Mouse (Mus musculus) ES-E14 (cell line): ENCODE measurements at regions not wholly inside any gene's neighbourhood (a gene's known extent, or its start where the extent isn't known, plus 50 kb on each side); places are given as distances from the start of the nearest gene placed in this dataset.

Source experiments
- DNase-seq: peaks from one replicate; pipeline ENCODE4 v3.0.0-alpha.2; 2013; ENCODE audit warnings: low read depth, low spot score
- H3K27ac ChIP-seq: 2 replicates; pipeline ENCODE4 v1.5.1; 2012; ENCODE audit warnings: low read depth, mild to moderate bottlenecking, low read length, moderate library complexity, mixed read lengths; ENCODE audit not compliant: poor library complexity, insufficient read depth, severe bottlenecking
- H3K36me3 ChIP-seq: 2 replicates; pipeline ENCODE4 v1.6.1; 2012; ENCODE audit warnings: mild to moderate bottlenecking, low read length, moderate library complexity, mixed read lengths; ENCODE audit not compliant: control insufficient read depth, poor library complexity, insufficient read depth, severe bottlenecking
- H3K4me1 ChIP-seq, 2 experiments: fragments of 150-350 bp in 1 of 2; sonication (generic) in 1 of 2; 2 replicates each; pipeline ENCODE4 v1.6.1; 2012; ENCODE audit warnings: low read length in 2 of 2, mild to moderate bottlenecking in 1 of 2, mixed read lengths in 1 of 2; ENCODE audit not compliant: control insufficient read depth in 2 of 2, insufficient read depth in 2 of 2, poor library complexity in 1 of 2
- H3K4me3 ChIP-seq, 2 experiments: fragments of 150-350 bp in 1 of 2; sonication (generic) in 1 of 2; 2 replicates each; pipeline ENCODE4 v1.5.1; 2012; ENCODE audit warnings: low read length in 2 of 2, low read depth in 1 of 2, mild to moderate bottlenecking in 1 of 2, mixed read lengths in 1 of 2; ENCODE audit not compliant: insufficient read depth in 1 of 2, poor library complexity in 1 of 2, severe bottlenecking in 1 of 2
- H3K9ac ChIP-seq: 2 replicates; pipeline ENCODE4 v1.6.1; 2012; ENCODE audit warnings: low read depth, mild to moderate bottlenecking, low read length, mixed read lengths; ENCODE audit not compliant: poor library complexity, insufficient read depth, severe bottlenecking
- H3K9me3 ChIP-seq: fragments of 150-350 bp; sonication (generic); 2 replicates; pipeline ENCODE4 v1.6.1; 2012; ENCODE audit warnings: low read depth, mild to moderate bottlenecking, low read length; ENCODE audit not compliant: control insufficient read depth, insufficient read depth
- CHD2 ChIP-seq: IDR thresholded peaks from 2 replicates; pipeline ENCODE4 v1.6.1; 2014; ENCODE audit warnings: mild to moderate bottlenecking, low read depth, low read length, inconsistent platforms
- HCFC1 ChIP-seq: IDR thresholded peaks from 2 replicates; pipeline ENCODE4 v1.6.1; 2012; ENCODE audit warnings: low read length, inconsistent platforms, borderline replicate concordance; ENCODE audit not compliant: insufficient read depth
- MAFK ChIP-seq: IDR thresholded peaks from 2 replicates; pipeline ENCODE4 v1.6.1; 2014; ENCODE audit warnings: mild to moderate bottlenecking, low read depth, low read length, inconsistent platforms; ENCODE audit not compliant: insufficient read depth
- ZC3H11A ChIP-seq: IDR thresholded peaks from 2 replicates; pipeline ENCODE4 v1.6.1; 2012; ENCODE audit warnings: low read depth, mild to moderate bottlenecking, inconsistent platforms, low read length, borderline replicate concordance
- ZNF384 ChIP-seq: IDR thresholded peaks from 2 replicates; pipeline ENCODE4 v1.6.1; 2012; ENCODE audit warnings: low read depth, low read length, inconsistent platforms
- in situ Hi-C, 2 experiments: fragments of 600-800 bp; cut with MboI; formaldehyde crosslinking; loops; one replicate each; pipeline ENCODE4 v1.15.1; 2025; ENCODE audit warnings: low sequenced_read_pairs in 2 of 2, inconsistent platforms in 1 of 2; ENCODE audit not compliant: unreplicated experiment in 2 of 2

- Histone ChIP-seq H3K36me3 (no peaks in the 10 kb centered on the region), H3K9me3 (no peaks in the 10 kb centered on the region), H3K4me1 (no peaks in the 10 kb centered on the region), H3K27ac (no peak overlapping the region), H3K4me3 (no peak overlapping the region), H3K9ac (no peak overlapping the region)
- no peak for DNase-seq
- TF ChIP-seq ZNF384 (no peak), ZC3H11A (no peak), HCFC1 (no peak), MAFK (no peak), CHD2 (no peak)
- in situ Hi-C loops, result no loop called here
Observed at GRCm38 (mm10) chr3:39360278-39360677, 473.5 kb downstream of the Fat4 start.

DNA sequence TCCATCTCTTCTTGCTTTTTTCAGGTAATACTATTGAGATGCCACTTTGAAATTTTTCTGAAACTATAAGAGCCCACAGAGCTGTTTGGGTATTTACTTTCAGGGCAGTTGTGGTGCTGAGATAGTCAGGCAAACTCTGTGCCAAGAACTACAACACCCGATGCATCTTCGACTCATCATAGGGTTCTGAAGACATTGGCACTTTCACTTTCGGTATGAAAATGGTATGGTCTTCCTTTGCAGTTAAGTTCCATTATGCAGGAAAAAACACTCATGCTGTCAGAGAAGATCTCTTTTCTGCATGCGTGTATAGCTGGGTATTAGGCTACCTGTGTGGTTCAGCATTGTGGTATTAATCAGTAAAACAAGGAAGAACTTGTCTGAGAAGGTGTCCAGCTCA is 484.2 kb downstream of the Fat4 start:
- DNase-seq, result no peak
- TF ChIP-seq ZC3H11A (no peak), MAFK (no peak), CHD2 (no peak), HCFC1 (no peak), ZNF384 (no peak)
- Histone ChIP-seq H3K36me3 (no peaks in the 10 kb centered on the region), H3K9me3 (no peaks in the 10 kb centered on the region), H3K27ac (no peak overlapping the region), H3K4me3 (no peak overlapping the region), H3K9ac (no peak overlapping the region), H3K4me1 (no peaks in the 10 kb centered on the region)
- in situ Hi-C loops, result no loop called here

GRCm38 (mm10) chr3:39372426-39372950 is 485.7 kb downstream of the Fat4 start:
- no peak for TF ChIP-seq MAFK
- no peak for TF ChIP-seq HCFC1
- no peak for TF ChIP-seq CHD2
- no peak for TF ChIP-seq ZC3H11A
- no peak for TF ChIP-seq ZNF384
- in situ Hi-C loops, result no loop called here
- DNase-seq, result no peak
- Histone ChIP-seq H3K4me3 (no peak overlapping the region), H3K9ac (no peak overlapping the region), H3K27ac (no peak overlapping the region), H3K9me3 (no peaks in the 10 kb centered on the region), H3K4me1 (no peaks in the 10 kb centered on the region), H3K36me3 (no peaks in the 10 kb centered on the region)

DNA sequence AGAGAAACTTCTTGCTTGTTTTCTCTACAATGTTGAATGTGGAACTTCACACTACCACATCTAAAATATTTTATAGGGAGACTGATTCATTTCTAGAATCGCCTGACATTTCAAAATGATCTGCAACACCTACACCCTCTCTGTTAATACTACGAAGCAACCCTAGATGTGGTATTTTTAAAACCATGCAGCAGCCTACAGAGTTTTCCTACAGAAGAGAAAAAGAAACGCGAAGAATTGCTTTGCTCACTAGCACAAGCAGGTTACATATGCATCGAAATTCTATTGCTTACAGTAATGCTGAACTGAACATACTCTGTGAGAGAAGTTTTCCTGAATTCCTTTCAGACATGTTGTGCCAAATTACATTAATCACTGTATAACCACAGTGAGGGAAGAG is 488.7 kb downstream of the Fat4 start:
- no peak for TF ChIP-seq MAFK
- TF ChIP-seq ZC3H11A, result no peak
- no peak for TF ChIP-seq ZNF384
- no peak for TF ChIP-seq CHD2
- TF ChIP-seq HCFC1, result no peak
- no peak overlapping the region for H3K4me3 ChIP-seq
- no peaks in the 10 kb centered on the region for H3K36me3 ChIP-seq
- DNase-seq, result no peak
- no peaks in the 10 kb centered on the region for H3K4me1 ChIP-seq
- in situ Hi-C loops, result no loop called here
- no peaks in the 10 kb centered on the region for H3K9me3 ChIP-seq
- H3K27ac ChIP-seq, result no peak overlapping the region
- H3K9ac ChIP-seq, result no peak overlapping the region

DNA sequence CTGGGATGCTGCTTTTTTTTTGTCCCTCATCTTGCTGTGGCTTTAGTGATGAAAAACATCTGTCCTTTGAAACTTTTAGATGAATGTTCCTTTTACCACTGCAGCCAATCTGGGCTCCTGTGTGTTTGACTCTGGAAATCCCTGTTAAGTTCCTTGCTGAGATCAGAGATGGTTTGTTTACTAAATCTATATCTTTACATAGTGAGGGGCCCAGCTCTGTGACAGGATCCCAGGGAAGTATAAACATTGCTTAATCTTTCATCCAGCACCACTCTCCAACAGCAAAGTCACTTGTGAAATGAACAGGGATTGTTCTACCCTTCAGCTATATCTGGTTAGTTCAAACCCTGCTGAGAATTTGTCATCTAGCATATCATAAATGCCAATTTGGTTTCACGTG is 501.8 kb downstream of the Fat4 start:
- H3K4me3 ChIP-seq, result no peak overlapping the region
- no peak for DNase-seq
- no peak overlapping the region for H3K9ac ChIP-seq
- no peak overlapping the region for H3K27ac ChIP-seq
- H3K9me3 ChIP-seq, result no peaks in the 10 kb centered on the region
- TF ChIP-seq HCFC1, result no peak
- TF ChIP-seq ZC3H11A, result no peak
- no peak for TF ChIP-seq MAFK
- TF ChIP-seq CHD2, result no peak
- no peak for TF ChIP-seq ZNF384
- in situ Hi-C loops, result no loop called here
- no peaks in the 10 kb centered on the region for H3K4me1 ChIP-seq
- no peaks in the 10 kb centered on the region for H3K36me3 ChIP-seq
